Mouse (Mus musculus) MEL (cell line): ENCODE results near the gene Phykpl. TPM values are rescaled to one million over a fixed set of nuclear protein-coding genes. Genes with fewer than 3 reads are reported as not detected.
"Not testable (repeated sequence)": the region's sequence is repeated elsewhere in the genome, so short reads cannot be mapped to it uniquely, and the experiment has no call there.

Experiments used
- DNase-seq: peaks from one replicate; pipeline ENCODE4 v3.0.0; 2011; ENCODE audit warnings: low read depth, low spot score
- H3K27ac ChIP-seq: 2 replicates; pipeline ENCODE4 v1.5.1; 2012; ENCODE audit warnings: low read depth, mild to moderate bottlenecking, control low read depth, low read length, moderate library complexity; ENCODE audit not compliant: control insufficient read depth
- H3K27me3 ChIP-seq, 2 experiments: fragments of 150-350 bp in 1 of 2; sonication (generic) in 1 of 2; 2 replicates each; pipeline ENCODE4 v1.6.1; 2012; ENCODE audit warnings: low read length in 2 of 2, mild to moderate bottlenecking in 2 of 2, improper control_type of control experiment in 1 of 2, moderate library complexity in 1 of 2; ENCODE audit not compliant: insufficient read depth in 2 of 2, control insufficient read depth in 1 of 2
- H3K36me3 ChIP-seq, 2 experiments: 2 replicates each; pipeline ENCODE4 v1.6.1; 2012 to 2014; ENCODE audit warnings: low read length in 2 of 2, improper control_type of control experiment in 1 of 2, inconsistent platforms in 1 of 2, mild to moderate bottlenecking in 1 of 2; ENCODE audit not compliant: insufficient read depth in 2 of 2, control insufficient read depth in 1 of 2
- H3K4me1 ChIP-seq, 2 experiments: fragments of 150-350 bp in 1 of 2; sonication (generic) in 1 of 2; 2 replicates each; pipeline ENCODE4 v1.6.1; 2012; ENCODE audit warnings: low read length in 2 of 2, improper control_type of control experiment in 1 of 2, mild to moderate bottlenecking in 1 of 2; ENCODE audit not compliant: insufficient read depth in 2 of 2, control insufficient read depth in 1 of 2
- H3K4me3 ChIP-seq, 2 experiments: fragments of 150-350 bp in 1 of 2; sonication (generic) in 1 of 2; 2 replicates each; pipeline ENCODE4 v1.5.1; 2012; ENCODE audit warnings: low read depth in 2 of 2, low read length in 2 of 2, mild to moderate bottlenecking in 2 of 2, moderate library complexity in 2 of 2, control low read depth in 1 of 2, improper control_type of control experiment in 1 of 2; ENCODE audit not compliant: control insufficient read depth in 1 of 2, insufficient read depth in 1 of 2
- H3K79me2 ChIP-seq: 2 replicates; pipeline ENCODE4 v1.6.1; 2012; ENCODE audit warnings: mild to moderate bottlenecking, low read length, moderate library complexity; ENCODE audit not compliant: control insufficient read depth, poor library complexity, insufficient read depth
- H3K9ac ChIP-seq: 2 replicates; pipeline ENCODE4 v1.6.1; 2012; ENCODE audit warnings: low read depth, mild to moderate bottlenecking, control low read depth, low read length, moderate library complexity; ENCODE audit not compliant: control insufficient read depth, poor library complexity, severe bottlenecking
- H3K9me3 ChIP-seq: fragments of 150-350 bp; sonication (generic); replicated peaks from 2 replicates; pipeline ENCODE4 v1.6.1; 2012; ENCODE audit warnings: mild to moderate bottlenecking, low read length, improper control_type of control experiment, moderate library complexity; ENCODE audit not compliant: insufficient read depth
- CHD2 ChIP-seq: IDR thresholded peaks from 2 replicates; pipeline ENCODE4 v1.6.1; 2011; ENCODE audit warnings: low read length, improper control_type of control experiment
- CTCF ChIP-seq, 3 experiments: IDR thresholded peaks in 2 of 3; conservative IDR thresholded peaks in 1 of 3; 2 replicates each; pipeline ENCODE4 v1.5.1; 2011 to 2012; ENCODE audit warnings: low read length in 3 of 3, low read depth in 2 of 3, mild to moderate bottlenecking in 2 of 3, improper control_type of control experiment in 1 of 3, inconsistent platforms in 1 of 3, mixed read lengths in 1 of 3, moderate library complexity in 1 of 3; ENCODE audit not compliant: control insufficient read depth in 1 of 3, insufficient read depth in 1 of 3, poor library complexity in 1 of 3, severe bottlenecking in 1 of 3
- ELF1 ChIP-seq: IDR thresholded peaks from 2 replicates; pipeline ENCODE4 v1.6.1; 2014; ENCODE audit warnings: low read depth, mild to moderate bottlenecking, inconsistent platforms, low read length, improper control_type of control experiment, moderate library complexity
- GABPA ChIP-seq: IDR thresholded peaks from 2 replicates; pipeline ENCODE4 v1.6.1; 2012; ENCODE audit warnings: low read depth, mild to moderate bottlenecking, inconsistent platforms, low read length, improper control_type of control experiment, moderate library complexity
- HCFC1 ChIP-seq: IDR thresholded peaks from 2 replicates; pipeline ENCODE4 v1.6.1; 2012; ENCODE audit warnings: low read depth, mild to moderate bottlenecking, inconsistent platforms, low read length, improper control_type of control experiment, moderate library complexity
- JUND ChIP-seq: IDR thresholded peaks from 2 replicates; pipeline ENCODE4 v1.6.1; 2011; ENCODE audit warnings: low read depth, mild to moderate bottlenecking, improper control_type of control experiment, low read length
- MAFK ChIP-seq: IDR thresholded peaks from 2 replicates; pipeline ENCODE4 v1.6.1; 2011; ENCODE audit warnings: low read depth, mild to moderate bottlenecking, low read length, improper control_type of control experiment, borderline replicate concordance
- MYB ChIP-seq: IDR thresholded peaks from 2 replicates; pipeline ENCODE4 v1.6.1; 2011; ENCODE audit warnings: mild to moderate bottlenecking, low read depth, low read length, improper control_type of control experiment
- NELFE ChIP-seq: IDR thresholded peaks from 2 replicates; pipeline ENCODE4 v1.6.1; 2011; ENCODE audit warnings: low read depth, low read length, improper control_type of control experiment
- POLR2A ChIP-seq, 2 experiments: IDR thresholded peaks; 2 replicates each; pipeline ENCODE4 v1.6.1; 2011 to 2012; ENCODE audit warnings: low read length in 2 of 2, mild to moderate bottlenecking in 2 of 2, control low read depth in 1 of 2, improper control_type of control experiment in 1 of 2, low read depth in 1 of 2, moderate library complexity in 1 of 2; ENCODE audit not compliant: control insufficient read depth in 1 of 2, insufficient read depth in 1 of 2, poor library complexity in 1 of 2
- POLR2AphosphoS2 ChIP-seq: IDR thresholded peaks from 2 replicates; pipeline ENCODE4 v1.6.1; 2011; ENCODE audit warnings: low read length, improper control_type of control experiment
- RAD21 ChIP-seq: IDR thresholded peaks from 2 replicates; pipeline ENCODE4 v1.6.1; 2011; ENCODE audit warnings: mild to moderate bottlenecking, low read depth, low read length, improper control_type of control experiment
- TAL1 ChIP-seq: IDR thresholded peaks from 2 replicates; pipeline ENCODE4 v1.6.1; 2012; ENCODE audit warnings: mild to moderate bottlenecking, inconsistent platforms, low read length, moderate library complexity, mixed read lengths
- TBP ChIP-seq: IDR thresholded peaks from 2 replicates; pipeline ENCODE4 v1.8.0; 2011; ENCODE audit warnings: low read depth, low read length, improper control_type of control experiment
- ZNF384 ChIP-seq: IDR thresholded peaks from 2 replicates; pipeline ENCODE4 v1.6.1; 2012; ENCODE audit warnings: low read depth, mild to moderate bottlenecking, inconsistent platforms, low read length, improper control_type of control experiment
- polyA plus RNA-seq, 2 experiments: library from polyadenylated mRNA; stranded (reverse) in 1 of 2; unstranded in 1 of 2; fragments of >175 nt in 1 of 2; fragments of >200 nt in 1 of 2; gene quantifications; 2 replicates each; pipeline versions ENCODE4 v1.2.1 to v1.2.4; 2012; ENCODE audit warnings: low replicate concordance in 2 of 2, low read depth in 1 of 2; ENCODE audit not compliant: insufficient read length in 2 of 2, insufficient read depth in 1 of 2, missing spikeins in 1 of 2
- total RNA-seq: library from RNA; depleted of rRNA; stranded (reverse); fragments of 300-350 nt; gene quantifications from 2 replicates; pipeline ENCODE4 v1.2.3, GENCODE M21; 2012

Gene Phykpl
- total and polyA plus RNA-seq, 3 experiments = 22.7 to 23.0 TPM; not detected in 1

DNA sequence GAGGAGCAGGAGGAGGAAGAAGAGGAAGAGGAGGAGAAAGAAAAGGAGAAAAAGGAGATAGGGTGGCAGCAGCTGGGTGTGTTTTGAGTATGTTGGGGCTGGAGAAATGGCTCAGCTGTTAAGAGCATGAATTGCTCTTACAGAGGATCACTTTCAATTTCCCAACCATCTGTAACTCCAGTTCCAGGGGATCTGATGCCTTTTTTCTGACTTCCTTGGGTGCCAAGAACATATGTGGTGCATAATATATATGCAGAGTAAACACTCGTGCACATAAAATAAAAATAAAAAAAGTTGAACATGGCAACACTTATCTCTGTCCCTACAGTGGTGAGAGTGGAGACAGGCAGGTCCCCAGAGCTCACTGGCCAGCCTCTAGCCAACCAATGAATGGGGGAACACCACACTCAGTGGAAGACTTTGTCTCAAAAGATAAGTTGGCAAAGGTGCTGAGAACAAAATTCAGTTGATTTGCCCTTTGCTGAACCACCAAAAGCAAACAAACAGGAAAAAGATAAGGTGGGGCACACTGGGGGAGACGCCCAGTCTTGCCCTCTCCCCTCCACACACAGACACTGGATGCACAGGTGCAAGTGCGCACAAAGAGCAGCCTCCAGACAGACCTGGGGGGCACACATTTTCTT lies 24.8 kb downstream of the Phykpl start (continued):
- TF ChIP-seq GABPA (no peak), TAL1 (peak; percentile 60), ZNF384 (peak; percentile 85), TBP (no peak), CHD2 (no peak), RAD21 (no peak), JUND (no peak), MYB (peak; percentile 89), NELFE (peak; percentile 52; the same call in 1 of the 2 replicates), ELF1 (0 out of 2 replicates have a peak, but pooled peaks have one; percentile 13), POLR2A (IDR thresholded peaks at IDR 0.05; ENCODE audit: control insufficient read depth in 1 of 2, insufficient read depth in 1 of 2, low read depth in 1 of 2, low read length in 2 of 2, poor library complexity in 1 of 2) (peak in 1 of 2 experiments; percentile 53; a peak in 1 of 4 replicates), POLR2AphosphoS2 (peak; percentile 74)

- TF ChIP-seq MAFK = peak; percentile 84; the same call in 1 of the 2 replicates
- peak; percentile 6; the same call in 1 of the 2 replicates for TF ChIP-seq HCFC1
- TF ChIP-seq ZNF384 = peak; percentile 35; the same call in 1 of the 2 replicates
- TF ChIP-seq ELF1 = 0 out of 2 replicates have a peak, but pooled peaks have one; percentile 34
- TF ChIP-seq TBP = peak; percentile 98
- peaks cover 5 to 31% of the 10 kb centered on the region in 2 experiments for H3K4me1 ChIP-seq
- DNase-seq = peak; percentile 89
- peak overlapping the region; percentile 93 for H3K27ac ChIP-seq
- H3K79me2 ChIP-seq = peaks cover 21% of the 10 kb centered on the region
- peaks cover 7 to 26% of the 10 kb centered on the region in 2 experiments for H3K36me3 ChIP-seq
- peak overlapping the region; percentile 3 for H3K9ac ChIP-seq
- not testable (repeated sequence) for H3K9me3 ChIP-seq, H3K27me3 ChIP-seq
- peak overlapping the region in 1 of 2 experiments; percentile 43; a peak in 2 of 4 replicates for H3K4me3 ChIP-seq
These were observed 25.4 kb downstream of the Phykpl start for GRCm38 (mm10) chr11:51609940-51610339.

GRCm38 (mm10) chr11:51614256-51614655 lies 29.7 kb downstream of the Phykpl start:
- Histone ChIP-seq H3K36me3 (peaks cover 0 to 11% of the 10 kb centered on the region in 2 experiments; a peak in 2 of 4 replicates), H3K79me2 (peaks cover 3% of the 10 kb centered on the region; the same call in 1 of the 2 replicates), H3K4me3 (no peak overlapping the region), H3K27ac (no peak overlapping the region), H3K9ac (no peak overlapping the region), H3K9me3 (no peaks in the 10 kb centered on the region)
- TF ChIP-seq CTCF (IDR thresholded peaks at IDR 0.05 in 2 of 3, conservative IDR thresholded peaks at IDR 0.05 in 1 of 3; ENCODE audit: control insufficient read depth in 1 of 3, insufficient read depth in 1 of 3, low read depth in 2 of 3, low read length in 3 of 3, poor library complexity in 1 of 3, severe bottlenecking in 1 of 3) (peak in 1 of 3 experiments; percentile 10; a peak in 1 of 6 replicates), CHD2 (no peak)
- TF ChIP-seq, all 39 proteins: peak for 1
- DNase-seq = peak; percentile 59
- peaks cover 5 to 28% of the 10 kb centered on the region in 2 experiments for H3K4me1 ChIP-seq
- no peaks in the 10 kb centered on the region for H3K27me3 ChIP-seq
